Mouse (Mus musculus) cortical plate, adult 2 months (tissue): Measurements from ENCODE around the gene Cox6a2.

Experiments
- CTCF ChIP-seq: fragments of 200-500 bp; IDR thresholded peaks from 2 replicates; pipeline ENCODE4 v1.5.1; 2011; ENCODE audit warnings: mild to moderate bottlenecking, control low read depth, low read length; ENCODE audit not compliant: insufficient read depth; ENCODE audit errors: extremely low read depth
- POLR2A ChIP-seq: fragments of 200-500 bp; IDR thresholded peaks from 2 replicates; pipeline ENCODE4 v1.6.1; 2011; ENCODE audit warnings: mild to moderate bottlenecking, low read length, control low read depth; ENCODE audit not compliant: insufficient read depth; ENCODE audit errors: extremely low read depth

GRCm38 (mm10) chr7:128234796-128235195 lies 28.6 kb upstream of the Cox6a2 start:
- no peak for TF ChIP-seq CTCF
- no peak for TF ChIP-seq POLR2A
